Mouse (Mus musculus): ENCODE results near the gene Mr1. TPM values are rescaled to one million over a fixed set of nuclear protein-coding genes. Genes with fewer than 3 reads are reported as not detected.

The Mr1 gene
- total RNA-seq, 2 experiments from 2014 or later: 3.2 to 3.3 TPM

- no peak overlapping the region for H3K4me3 ChIP-seq
- H3K27ac ChIP-seq: no peak overlapping the region
- DNase-seq (ENCODE audit: low spot score in 2 of 2): no peak
Measured at GRCm38 (mm10) chr1:155088046-155088445, 58.6 kb downstream of the Mr1 start.

DNA sequence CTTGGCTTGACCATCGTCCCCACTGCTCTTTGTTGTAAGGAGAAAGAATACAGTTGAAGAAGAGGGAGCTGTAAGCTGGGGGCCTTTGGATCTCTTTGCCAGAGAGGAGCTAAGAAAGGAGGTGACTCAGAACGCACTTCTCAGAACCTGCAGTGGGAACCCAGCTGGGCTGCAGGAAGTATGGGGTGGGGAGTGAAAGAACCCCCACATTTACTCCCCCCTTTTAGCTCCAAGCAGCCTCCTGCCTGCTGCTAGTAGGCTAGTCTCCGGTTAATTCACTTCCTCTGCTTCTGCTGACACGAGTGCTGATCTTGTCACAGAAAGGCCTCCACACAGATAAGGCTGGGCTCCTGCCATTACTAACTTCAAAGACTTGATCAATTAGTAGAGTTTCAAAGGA is 59.7 kb downstream of the Mr1 start:
- no peak for DNase-seq (ENCODE audit: low spot score in 2 of 2)
- no peak for TF ChIP-seq CTCF (conservative IDR thresholded peaks at IDR 0.05)

More at GRCm38 (mm10) chr1:155088046-155088445, 58.6 kb downstream of the Mr1 start:
- TF ChIP-seq CTCF (conservative IDR thresholded peaks at IDR 0.05): no peak

GRCm38 (mm10) chr1:155086416-155086815 is 60.2 kb downstream of the Mr1 start:
- Histone ChIP-seq H3K27ac (peak overlapping the region; percentile 79), H3K4me3 (no peak overlapping the region)
- no peak for DNase-seq (ENCODE audit: low spot score in 2 of 2)
- no peak for TF ChIP-seq CTCF (conservative IDR thresholded peaks at IDR 0.05)

More for the DNA sequence above, 59.7 kb downstream of the Mr1 start:
- Histone ChIP-seq H3K4me3 (no peak overlapping the region), H3K27ac (peak overlapping the region; percentile 79)

- Histone ChIP-seq H3K27ac (0 out of 2 replicates have a peak overlapping the region, but pooled peaks have one; percentile 7), H3K4me3 (no peak overlapping the region)
- no peak for TF ChIP-seq CTCF (conservative IDR thresholded peaks at IDR 0.05)
- no peak for DNase-seq (ENCODE audit: low spot score in 2 of 2)
Measured at GRCm38 (mm10) chr1:155084839-155085238, 61.8 kb downstream of the Mr1 start.

DNA sequence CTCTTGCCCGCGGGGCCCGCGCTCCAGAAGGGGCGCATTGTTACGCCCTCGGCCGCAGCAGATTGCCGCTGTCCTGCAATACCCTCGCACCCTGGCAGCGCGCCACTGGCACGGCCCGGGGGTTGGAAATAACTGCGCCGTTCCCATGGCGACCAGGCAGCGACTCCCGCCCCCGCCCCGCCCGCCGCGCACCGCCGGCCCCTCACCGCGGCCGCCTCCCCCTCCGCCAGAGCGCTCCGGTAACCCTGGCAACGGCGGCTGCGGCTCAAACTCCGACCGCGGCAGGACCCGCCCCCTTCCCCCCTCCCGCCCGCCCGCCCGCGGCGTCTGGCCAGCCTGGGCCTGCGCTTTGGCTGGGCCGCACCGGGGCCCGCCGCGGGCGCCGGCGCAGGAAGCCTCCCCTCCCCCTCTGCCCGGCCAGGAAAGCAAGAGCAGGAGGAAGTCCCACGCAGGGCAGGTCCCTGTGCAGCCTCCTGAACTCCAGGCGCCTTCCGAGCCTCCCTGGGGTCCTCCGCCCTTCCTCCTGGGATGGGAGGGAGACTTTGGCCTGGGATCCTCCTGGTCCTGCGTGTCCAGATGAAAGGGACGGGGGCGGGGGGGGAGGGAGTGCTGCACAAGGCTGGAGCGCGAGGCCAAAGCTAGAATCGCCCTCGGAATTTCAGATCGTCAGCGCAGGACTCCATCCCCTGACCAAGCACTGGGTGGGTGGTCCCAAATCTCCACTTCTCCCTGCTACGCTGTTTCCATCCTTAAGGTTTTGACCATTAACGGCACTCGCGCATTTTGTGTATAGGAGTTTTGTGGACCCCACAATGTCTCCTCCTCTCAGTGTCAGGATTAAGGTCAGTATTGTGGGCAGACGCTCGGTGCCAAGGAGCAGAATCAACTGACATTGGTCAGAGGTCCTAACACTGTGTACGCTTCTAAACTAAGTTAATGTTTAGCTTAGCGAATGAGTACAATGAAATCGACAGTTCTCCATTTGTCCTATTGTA is 63.0 kb downstream of the Mr1 start:
- no peak for TF ChIP-seq CTCF (conservative IDR thresholded peaks at IDR 0.05)
- Histone ChIP-seq H3K4me3 (peak overlapping the region; percentile 57), H3K27ac (peak overlapping the region; percentile 98)
- peak; percentile 89 to 91 for DNase-seq (ENCODE audit: low spot score in 2 of 2)

GRCm38 (mm10) chr1:155082965-155083268 is 63.7 kb downstream of the Mr1 start:
- TF ChIP-seq CTCF (conservative IDR thresholded peaks at IDR 0.05): no peak
- peak overlapping the region; percentile 98 for H3K27ac ChIP-seq
- DNase-seq (ENCODE audit: low spot score in 2 of 2): no peak
- H3K4me3 ChIP-seq: peak overlapping the region; percentile 57

- peak overlapping the region; percentile 57 for H3K4me3 ChIP-seq
- DNase-seq (ENCODE audit: low spot score in 2 of 2): no peak
- H3K27ac ChIP-seq: peak overlapping the region; percentile 98
- TF ChIP-seq CTCF (conservative IDR thresholded peaks at IDR 0.05): no peak
Measured at GRCm38 (mm10) chr1:155082158-155082964, 64.3 kb downstream of the Mr1 start.

GRCm38 (mm10) chr1:155077675-155078074 is 68.9 kb downstream of the Mr1 start:
- no peak for DNase-seq (ENCODE audit: low spot score in 2 of 2)
- H3K27ac ChIP-seq: no peak overlapping the region
- TF ChIP-seq CTCF (conservative IDR thresholded peaks at IDR 0.05): no peak
- H3K4me3 ChIP-seq: no peak overlapping the region

Other genes starting within 250 kb of the Mr1 start
- 10 to 100 TPM; 26.5 to 28.1 TPM for gene Ier5, start 47.2 kb downstream of the Mr1 start, total RNA-seq (2021)
- 100 to 1,000 TPM; 124 to 129 TPM for gene Stx6, start 11.9 kb upstream of the Mr1 start, total RNA-seq (2021)
- gene BC034090, start 97.6 kb upstream of the Mr1 start, total RNA-seq (2021): 1 to 10 TPM; 7.9 to 8.2 TPM